Mouse (Mus musculus) bone marrow macrophage, adult 2 months (primary cell): ENCODE data around the gene Fam122b.

ENCODE experiments used
- CTCF ChIP-seq: IDR thresholded peaks from 2 replicates; pipeline ENCODE4 v1.5.1; 2012; ENCODE audit warnings: low read depth, mild to moderate bottlenecking, low read length, moderate library complexity
- POLR2A ChIP-seq: IDR thresholded peaks from 2 replicates; pipeline ENCODE4 v1.6.1; 2012; ENCODE audit warnings: mild to moderate bottlenecking, low read depth, low read length, borderline replicate concordance

GRCm38 (mm10) chrX:53268856-53269255, 749 bp downstream of the Fam122b start:
- TF ChIP-seq CTCF (no peak), POLR2A (no peak)
